Mouse (Mus musculus): ENCODE data around the gene Ercc4.
"Not testable (repeated sequence)": the region's sequence is repeated elsewhere in the genome, so short reads cannot be mapped to it uniquely, and the experiment has no call there.

The Ercc4 gene

GRCm38 (mm10) chr16:13109156-13109989 is at the start of gene Ercc4:
TSS of gene Ercc4 (plus strand) at chr16:13109684.
- DNase-seq (ENCODE audit: low read depth), result peak; percentile 98

DNA sequence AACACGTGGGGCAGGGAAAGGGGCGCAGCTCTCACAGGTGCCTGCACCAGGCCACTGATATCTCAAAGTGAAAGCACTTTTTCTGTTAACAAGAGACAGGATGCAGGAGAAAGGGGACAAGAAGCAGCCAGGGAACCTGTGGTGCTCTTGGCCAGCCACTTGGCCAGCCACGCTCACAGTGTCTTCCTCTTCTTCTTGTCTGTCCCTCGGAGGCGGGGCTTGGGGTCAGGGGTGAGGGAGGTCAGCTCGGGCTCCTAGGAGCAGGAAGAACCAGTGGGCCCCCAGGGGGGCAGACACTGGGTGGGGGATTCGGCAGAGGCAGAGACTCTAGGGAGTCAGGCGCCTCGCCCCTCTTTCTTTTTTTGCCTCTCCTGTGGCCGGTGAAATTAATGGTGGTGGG is 48.4 kb upstream of the Ercc4 start:
- peak; percentile 1 for DNase-seq (ENCODE audit: low read depth)

- no peak for DNase-seq (ENCODE audit: low read depth)
Observed at GRCm38 (mm10) chr16:13074176-13074575, 35.3 kb upstream of the Ercc4 start.

GRCm38 (mm10) chr16:13080161-13080560 is 29.3 kb upstream of the Ercc4 start:
- no peak for DNase-seq (ENCODE audit: low read depth)

- DNase-seq (ENCODE audit: low read depth), result no peak
Observed at GRCm38 (mm10) chr16:13083155-13083798, 26.2 kb upstream of the Ercc4 start.

GRCm38 (mm10) chr16:13108356-13108755 is 1.1 kb upstream of the Ercc4 start:
- no peak for DNase-seq (ENCODE audit: low read depth)

DNA sequence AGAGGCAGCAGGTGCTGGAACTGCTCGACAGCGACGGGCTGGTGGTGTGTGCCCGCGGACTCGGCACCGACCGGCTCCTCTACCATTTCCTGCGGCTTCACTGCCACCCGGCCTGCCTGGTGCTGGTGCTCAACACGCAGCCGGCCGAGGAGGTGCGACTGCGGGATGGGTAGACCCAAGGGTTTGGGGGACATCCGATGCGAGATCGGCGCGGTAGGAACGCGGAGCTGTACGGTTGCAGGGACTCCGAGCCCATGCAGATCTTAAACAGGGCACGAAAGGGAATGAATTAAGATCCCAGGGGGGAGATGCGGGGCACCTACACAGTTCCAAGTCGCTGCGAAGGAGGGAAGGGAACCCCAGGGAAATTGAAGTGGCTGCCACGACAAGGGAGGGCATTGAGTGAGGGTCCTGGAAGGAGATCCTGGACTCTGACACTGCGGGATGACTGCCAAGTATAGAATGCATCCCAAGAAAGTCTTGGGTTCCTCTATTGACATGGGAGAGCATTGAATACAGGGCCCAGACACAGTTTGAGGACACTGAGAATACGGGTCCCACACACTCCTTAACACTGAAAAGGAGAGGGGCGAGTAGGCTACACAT is 609 bp downstream of the Ercc4 start:
- DNase-seq (ENCODE audit: low read depth), result no peak

GRCm38 (mm10) chr16:13114821-13115220 is 5.3 kb downstream of the Ercc4 start:
- no peak for DNase-seq (ENCODE audit: low read depth)

DNA sequence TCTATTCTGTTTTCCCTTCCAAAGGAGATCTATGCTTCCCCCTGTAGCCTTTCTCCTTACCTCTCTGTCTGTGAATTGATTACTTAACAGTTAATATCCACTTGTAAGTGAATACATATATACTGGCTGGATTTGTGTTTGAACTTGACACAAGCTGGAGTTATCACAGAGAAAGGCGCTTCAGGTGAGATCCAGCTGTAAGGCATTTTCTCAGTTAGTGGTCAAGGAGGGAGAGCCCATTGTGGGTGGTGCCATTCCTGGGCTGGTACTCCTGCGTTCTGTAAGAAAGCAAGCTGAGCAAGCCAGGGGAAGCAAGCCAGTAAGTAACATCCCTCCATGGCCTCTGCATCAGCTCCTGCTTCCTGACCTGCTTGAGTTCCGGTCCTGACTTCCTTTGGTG is 6.0 kb downstream of the Ercc4 start:
- not testable (repeated sequence) for DNase-seq (ENCODE audit: low read depth)

GRCm38 (mm10) chr16:13117299-13117966 is 7.9 kb downstream of the Ercc4 start:
- DNase-seq (ENCODE audit: low read depth), result peak; percentile 80

DNA sequence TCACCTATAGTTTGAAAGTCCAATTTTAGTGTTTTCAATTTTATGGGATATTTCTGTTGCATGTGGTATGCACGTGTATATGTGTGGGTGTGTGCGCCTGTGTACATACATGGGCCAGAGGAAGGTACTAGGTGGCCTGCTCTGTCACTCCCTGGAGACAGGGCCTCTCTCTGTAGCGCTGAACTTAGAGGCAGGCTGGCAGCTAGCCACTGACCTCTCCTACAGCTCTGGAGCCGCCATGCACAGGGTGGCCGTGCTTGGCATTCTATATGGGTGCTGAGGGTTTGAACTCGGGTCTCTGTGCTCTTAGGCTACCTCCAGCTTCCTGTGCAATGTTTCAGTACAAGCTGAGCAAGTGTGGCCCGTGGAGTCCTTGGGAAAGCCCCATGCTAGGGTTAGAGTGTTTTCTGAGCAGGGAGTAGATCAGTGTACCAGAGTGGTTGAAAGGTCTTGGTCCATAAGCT is 8.5 kb downstream of the Ercc4 start:
- no peak for DNase-seq (ENCODE audit: low read depth)

DNA sequence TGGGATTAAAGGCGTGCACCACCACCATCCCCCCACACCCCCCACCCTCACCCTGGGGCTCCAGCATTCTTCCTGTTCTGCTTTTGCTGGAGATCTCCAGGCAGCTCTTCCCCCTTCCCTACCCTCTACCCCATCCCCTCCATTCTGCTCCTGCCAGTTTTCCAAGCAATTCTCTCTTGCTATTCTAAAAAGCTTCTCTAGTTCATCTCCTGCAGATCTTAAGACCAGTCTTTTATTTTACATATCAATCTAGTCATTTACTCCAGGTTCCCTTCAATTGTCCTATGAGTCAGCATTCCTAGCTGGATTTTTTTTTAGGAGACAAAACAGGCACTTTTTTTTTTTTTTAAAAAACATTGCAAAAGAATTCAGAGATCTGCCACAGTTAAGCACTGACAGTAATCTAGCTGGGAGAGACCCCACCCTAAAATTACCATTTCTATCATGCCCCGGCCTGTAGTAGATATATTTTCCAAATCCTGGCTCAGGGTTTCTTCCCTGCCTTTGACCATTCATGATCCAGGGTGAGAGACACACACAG is 9.3 kb downstream of the Ercc4 start:
- no peak for DNase-seq (ENCODE audit: low read depth)

DNA sequence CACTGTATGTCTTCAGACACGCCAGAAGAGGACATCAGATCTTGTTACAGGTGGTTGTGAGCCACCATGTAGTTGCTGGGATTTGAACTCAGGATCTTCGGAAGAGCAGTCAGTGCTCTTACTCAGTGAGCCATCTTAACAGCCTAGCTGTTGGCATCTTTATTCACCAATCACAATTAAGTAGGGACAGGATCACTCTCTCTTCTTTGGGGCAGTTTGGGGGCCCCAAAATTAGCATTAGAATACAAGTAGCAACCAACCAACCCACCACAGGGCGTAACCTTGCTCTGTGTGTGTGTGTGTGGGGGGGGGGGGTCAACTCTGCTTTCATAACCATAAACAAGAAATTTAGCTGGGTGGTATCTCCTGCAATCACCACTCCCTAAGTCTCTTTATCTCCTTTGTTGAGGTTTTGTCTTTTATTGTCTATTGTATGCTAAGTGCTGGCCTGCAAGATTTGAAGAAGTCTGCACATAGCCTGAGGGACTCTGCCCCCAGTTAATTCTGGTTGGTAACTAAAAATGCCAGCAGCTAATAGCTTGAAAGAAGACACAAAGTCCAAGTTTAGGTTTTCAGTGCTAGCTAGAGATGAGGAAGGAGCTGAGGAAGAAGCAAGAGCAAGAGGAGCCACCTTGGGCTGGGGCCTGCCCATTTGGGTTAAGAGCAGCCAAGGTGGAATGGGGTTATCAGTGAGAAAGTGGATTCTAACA is 10.3 kb downstream of the Ercc4 start:
- no peak for DNase-seq (ENCODE audit: low read depth)

GRCm38 (mm10) chr16:13125357-13125756 is 15.9 kb downstream of the Ercc4 start:
- no peak for DNase-seq (ENCODE audit: low read depth)

- DNase-seq (ENCODE audit: low read depth), result no peak
Observed at GRCm38 (mm10) chr16:13127566-13127965, 18.1 kb downstream of the Ercc4 start.

DNA sequence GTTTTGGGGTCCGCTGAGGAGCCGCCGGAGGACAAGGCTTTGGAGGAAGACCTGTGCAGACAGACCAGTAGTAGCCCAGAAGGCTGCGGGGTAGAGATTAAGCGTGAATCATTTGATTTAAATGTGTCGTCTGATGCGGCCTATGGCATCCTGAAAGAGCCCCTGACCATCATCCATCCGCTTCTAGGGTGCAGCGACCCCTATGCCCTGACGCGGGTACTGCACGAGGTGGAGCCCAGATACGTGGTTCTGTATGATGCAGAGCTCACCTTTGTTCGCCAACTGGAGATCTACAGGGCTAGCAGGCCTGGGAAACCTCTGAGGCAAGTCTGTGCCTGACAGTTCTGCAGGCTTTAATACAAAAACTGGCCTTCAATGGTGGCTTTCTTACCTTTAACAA is 20.9 kb downstream of the Ercc4 start:
- DNase-seq (ENCODE audit: low read depth), result peak; percentile 41

GRCm38 (mm10) chr16:13141220-13141619 is 31.7 kb downstream of the Ercc4 start:
- DNase-seq (ENCODE audit: low read depth), result no peak

- no peak for DNase-seq (ENCODE audit: low read depth)
Observed at GRCm38 (mm10) chr16:13143932-13144331, 34.4 kb downstream of the Ercc4 start.

DNA sequence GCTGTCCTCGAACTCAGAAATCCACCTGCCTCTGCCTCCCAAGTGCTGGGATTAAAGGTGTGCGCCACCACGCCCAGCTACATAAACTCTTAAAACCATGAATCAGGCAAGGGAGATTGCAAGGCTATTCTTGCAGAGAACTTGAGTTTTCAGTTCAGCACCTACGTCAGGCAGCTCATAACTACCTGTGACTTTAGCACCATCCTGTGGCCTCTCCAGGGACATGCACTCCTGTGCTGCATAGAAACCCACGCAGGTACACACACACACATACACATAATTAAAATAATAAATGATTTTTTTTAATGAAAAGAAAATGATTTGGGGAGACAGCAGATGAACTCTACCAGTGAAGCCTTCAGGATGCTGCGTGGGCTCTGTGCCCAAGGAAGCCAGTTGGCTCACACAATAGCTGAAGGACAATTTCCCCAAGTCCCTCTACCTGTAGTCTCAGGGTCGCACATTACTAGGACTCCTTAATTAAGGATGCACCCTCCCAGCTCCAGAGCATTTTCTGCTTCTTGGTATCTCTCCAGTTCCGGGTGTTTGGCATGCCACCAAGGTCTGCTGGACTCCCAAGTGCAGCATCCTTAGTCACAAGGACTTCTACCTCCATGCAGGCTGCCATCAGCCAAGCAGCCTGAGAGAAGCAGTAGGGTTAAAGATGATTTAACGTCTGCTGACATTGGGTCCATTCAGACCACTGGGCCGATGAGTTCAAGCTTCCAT is 35.4 kb downstream of the Ercc4 start:
- no peak for DNase-seq (ENCODE audit: low read depth)

- no peak for DNase-seq (ENCODE audit: low read depth)
Observed at GRCm38 (mm10) chr16:13146231-13146630, 36.7 kb downstream of the Ercc4 start.
